Mouse (Mus musculus) erythroblast, embryonic 14.5 days (primary cell): ENCODE results near the gene Adgra3. TPM values are rescaled to one million over a fixed set of nuclear protein-coding genes. Genes with fewer than 3 reads are reported as not detected.

Experiments used
- H3K27me3 ChIP-seq: 2 replicates; pipeline ENCODE4 v1.6.1; 2012; ENCODE audit warnings: inconsistent platforms; ENCODE audit not compliant: control insufficient read depth
- H3K36me3 ChIP-seq: 2 replicates; pipeline ENCODE4 v1.6.1; 2012; ENCODE audit warnings: mild to moderate bottlenecking, inconsistent platforms; ENCODE audit not compliant: control insufficient read depth
- H3K4me1 ChIP-seq: 2 replicates; pipeline ENCODE4 v1.6.1; 2012; ENCODE audit warnings: inconsistent platforms; ENCODE audit not compliant: control insufficient read depth
- H3K4me3 ChIP-seq: replicated peaks from 2 replicates; pipeline ENCODE3; 2012; ENCODE audit warnings: moderate library complexity, mild to moderate bottlenecking, inconsistent platforms
- H3K9me3 ChIP-seq: 2 replicates; pipeline ENCODE4 v1.6.1; 2012; ENCODE audit warnings: low read length, inconsistent platforms, mixed read lengths; ENCODE audit not compliant: control insufficient read depth
- GATA1 ChIP-seq: IDR thresholded peaks from 2 replicates; pipeline ENCODE4 v1.6.1; 2012; ENCODE audit warnings: low read length, inconsistent platforms, mixed read lengths
- TAL1 ChIP-seq: IDR thresholded peaks from 3 replicates; pipeline ENCODE4 v1.6.1; 2012; ENCODE audit warnings: low read length, inconsistent platforms, mixed read lengths
- polyA plus RNA-seq: library from polyadenylated mRNA; stranded (reverse); fragments of >175 nt; gene quantifications from 2 replicates; pipeline ENCODE4 v1.2.3, GENCODE M21; 2012

Gene Adgra3
- polyA plus RNA-seq, 1 experiment, result 0.20 TPM

GRCm38 (mm10) chr5:50050037-50050436 is 8.8 kb downstream of the Adgra3 start:
- Histone ChIP-seq H3K27me3 (no peaks in the 10 kb centered on the region), H3K9me3 (no peaks in the 10 kb centered on the region), H3K36me3 (peaks cover 8% of the 10 kb centered on the region), H3K4me1 (peaks cover 11% of the 10 kb centered on the region), H3K4me3 (no peak overlapping the region)
- TF ChIP-seq TAL1, result no peak
- TF ChIP-seq GATA1, result no peak

- Histone ChIP-seq H3K36me3 (peaks cover 8% of the 10 kb centered on the region), H3K4me3 (no peak overlapping the region), H3K9me3 (no peaks in the 10 kb centered on the region), H3K27me3 (no peaks in the 10 kb centered on the region), H3K4me1 (peaks cover 11% of the 10 kb centered on the region)
- no peak for TF ChIP-seq GATA1
- TF ChIP-seq TAL1, result no peak
Observed at GRCm38 (mm10) chr5:50049506-50049905, 9.3 kb downstream of the Adgra3 start.

- H3K36me3 ChIP-seq, result peaks cover 8% of the 10 kb centered on the region
- no peaks in the 10 kb centered on the region for H3K9me3 ChIP-seq
- no peaks in the 10 kb centered on the region for H3K27me3 ChIP-seq
- no peak for TF ChIP-seq TAL1
- no peak for TF ChIP-seq GATA1
- no peak overlapping the region for H3K4me3 ChIP-seq
- H3K4me1 ChIP-seq, result peaks cover 11% of the 10 kb centered on the region
Observed at GRCm38 (mm10) chr5:50048960-50049359, 9.8 kb downstream of the Adgra3 start.

GRCm38 (mm10) chr5:50048271-50048851 is 10.4 kb downstream of the Adgra3 start:
- TF ChIP-seq GATA1 (no peak), TAL1 (no peak)
- no peaks in the 10 kb centered on the region for H3K9me3 ChIP-seq
- peaks cover 8% of the 10 kb centered on the region for H3K36me3 ChIP-seq
- H3K27me3 ChIP-seq, result no peaks in the 10 kb centered on the region
- H3K4me1 ChIP-seq, result peaks cover 11% of the 10 kb centered on the region
- H3K4me3 ChIP-seq, result no peak overlapping the region

- no peak for TF ChIP-seq TAL1
- no peak for TF ChIP-seq GATA1
- H3K4me1 ChIP-seq, result peaks cover 11% of the 10 kb centered on the region
- H3K4me3 ChIP-seq, result no peak overlapping the region
- no peaks in the 10 kb centered on the region for H3K27me3 ChIP-seq
- no peaks in the 10 kb centered on the region for H3K9me3 ChIP-seq
- peaks cover 3% of the 10 kb centered on the region; the same call in 1 of the 2 replicates for H3K36me3 ChIP-seq
Observed at GRCm38 (mm10) chr5:50045180-50045579, 13.6 kb downstream of the Adgra3 start.

GRCm38 (mm10) chr5:50043677-50044076 is 15.1 kb downstream of the Adgra3 start:
- TF ChIP-seq GATA1 (no peak), TAL1 (no peak)

GRCm38 (mm10) chr5:50042274-50042943 is 16.4 kb downstream of the Adgra3 start:
- no peaks in the 10 kb centered on the region for H3K9me3 ChIP-seq
- no peak overlapping the region for H3K4me3 ChIP-seq
- no peaks in the 10 kb centered on the region for H3K36me3 ChIP-seq
- TF ChIP-seq TAL1 (no peak), GATA1 (no peak)
- no peaks in the 10 kb centered on the region for H3K27me3 ChIP-seq
- no peaks in the 10 kb centered on the region for H3K4me1 ChIP-seq

More at GRCm38 (mm10) chr5:50043677-50044076, 15.1 kb downstream of the Adgra3 start:
- H3K9me3 ChIP-seq, result no peaks in the 10 kb centered on the region
- H3K4me1 ChIP-seq, result peaks cover 5% of the 10 kb centered on the region
- H3K36me3 ChIP-seq, result no peaks in the 10 kb centered on the region
- no peaks in the 10 kb centered on the region for H3K27me3 ChIP-seq
- H3K4me3 ChIP-seq, result no peak overlapping the region

GRCm38 (mm10) chr5:50039521-50039920 is 19.3 kb downstream of the Adgra3 start:
- H3K36me3 ChIP-seq, result no peaks in the 10 kb centered on the region
- no peak overlapping the region for H3K4me3 ChIP-seq
- no peaks in the 10 kb centered on the region for H3K27me3 ChIP-seq
- no peaks in the 10 kb centered on the region for H3K9me3 ChIP-seq
- H3K4me1 ChIP-seq, result no peaks in the 10 kb centered on the region
- TF ChIP-seq TAL1 (no peak), GATA1 (no peak)

GRCm38 (mm10) chr5:50037666-50038065 is 21.1 kb downstream of the Adgra3 start:
- Histone ChIP-seq H3K4me1 (no peaks in the 10 kb centered on the region), H3K36me3 (no peaks in the 10 kb centered on the region), H3K4me3 (no peak overlapping the region), H3K9me3 (no peaks in the 10 kb centered on the region), H3K27me3 (no peaks in the 10 kb centered on the region)
- TF ChIP-seq TAL1 (no peak), GATA1 (no peak)
